ENCODE assay signal across 8 mouse cellular contexts in genomic region chr19:8881034-8881392, GRCm38 (mm10). TPM values are rescaled to one million over a fixed set of nuclear protein-coding genes. Genes with fewer than 3 reads are reported as not detected.
A peak's percentile ranks its signal among the peaks of the same experiment; 100 is the strongest.
DNase-seq lines count a peak whose midpoint lies in the region; ATAC-seq and TF ChIP-seq lines count a peak whose summit lies in the region.

No protein-coding gene starts in this region.

- no peaks in the 10 kb centered on the region for H3K79me2 ChIP-seq in macrophage (ENCODE audit: inconsistent target)

- peak overlapping the region; percentile 89; the same call in 1 of the 2 replicates for H3K27ac ChIP-seq in heart, embryonic 13.5 days (replicated peaks)
- H3K27ac ChIP-seq in ES-E14 (ENCODE audit: insufficient read depth, low read depth, low read length, poor library complexity, severe bottlenecking): no peak overlapping the region; the same call in 1 of the 2 replicates
- no peak overlapping the region for H3K27ac ChIP-seq in macrophage

- 16% methylated on average over 3 of the region's 3 CpGs for WGBS in heart, embryonic 13.5 days
- 0% methylated on average over 3 of the region's 3 CpGs for WGBS in macrophage (ENCODE audit: missing documents)

- ATAC-seq in heart, embryonic 13.5 days (ENCODE audit: extremely low read depth, insufficient number of reproducible peaks, low FRiP score, low TSS enrichment): no peak
- ATAC-seq in hematopoietic stem cell, adult 5-6 weeks (replicated peaks in 1 of 2; ENCODE audit: insufficient read depth in 1 of 2, low FRiP score in 2 of 2, low TSS enrichment in 1 of 2, low read depth in 1 of 2, poor library complexity in 2 of 2, severe bottlenecking in 2 of 2): peak; percentile 19 to 28; a peak in 1 of 4 replicates

- H3K36me3 ChIP-seq in heart, embryonic 13.5 days: peaks cover 18% of the 10 kb centered on the region
- H3K36me3 ChIP-seq in ES-E14 (ENCODE audit: control insufficient read depth, insufficient read depth, low read length, poor library complexity, severe bottlenecking) (no peaks in the 10 kb centered on the region; the same call in 1 of the 2 replicates), macrophage (ENCODE audit: inconsistent target) (0 out of 2 replicates have a peak, but pooled peaks cover 5% of the 10 kb centered on the region)

- H3K4me1 ChIP-seq in heart, embryonic 13.5 days: peaks cover 12% of the 10 kb centered on the region
- H3K4me1 ChIP-seq in ES-E14 (ENCODE audit: control insufficient read depth in 2 of 2, insufficient read depth in 2 of 2, low read length in 2 of 2, poor library complexity in 1 of 2): 0 out of 4 replicates have a peak, but pooled peaks cover 0 to 3% of the 10 kb centered on the region in 2 experiments

- peak overlapping the region; percentile 96 for H3K9ac ChIP-seq in heart, embryonic 13.5 days
- H3K9ac ChIP-seq in ES-E14 (ENCODE audit: insufficient read depth, low read depth, low read length, poor library complexity, severe bottlenecking): peak overlapping the region; percentile 69; the same call in 1 of the 2 replicates

- H3K4me2 ChIP-seq in heart, embryonic 13.5 days: peak overlapping the region; percentile 81

- DNase-seq in heart, adult 8-10 months (ENCODE audit: low spot score): no peak
- DNase-seq in ES-E14 (ENCODE audit: low read depth, low spot score) (no peak), adipocyte (ENCODE audit: low spot score) (no peak)
- no peak for DNase-seq in retina, postnatal 1 day
- no peak for DNase-seq in adrenal gland, postnatal 14 days

- no peaks in the 10 kb centered on the region for H3K27me3 ChIP-seq in heart, embryonic 13.5 days (replicated peaks)

- no peaks in the 10 kb centered on the region for H3K9me3 ChIP-seq in heart, embryonic 13.5 days
- no peaks in the 10 kb centered on the region for H3K9me3 ChIP-seq in ES-E14 (ENCODE audit: control insufficient read depth, insufficient read depth, low read depth, low read length)

- peak overlapping the region; percentile 89 for H3K4me3 ChIP-seq in heart, embryonic 13.5 days
- H3K4me3 ChIP-seq in ES-E14 (ENCODE audit: insufficient read depth in 1 of 2, low read depth in 1 of 2, low read length in 2 of 2, poor library complexity in 1 of 2, severe bottlenecking in 1 of 2) (peak overlapping the region; percentile 82 to 96; a peak in 3 of 4 replicates), macrophage (ENCODE audit: inconsistent target) (peak overlapping the region; percentile 98)

- in situ Hi-C loops in ES-E14 (cut with MboI; ENCODE audit: low sequenced_read_pairs in 2 of 2, unreplicated experiment in 2 of 2): no loop called here

TF ChIP-seq in ES-E14, 5 proteins besides CTCF, POLR2A, EP300 and RAD21:
- no peak for TF ChIP-seq ZNF384 (IDR thresholded peaks at IDR 0.05; ENCODE audit: low read depth, low read length)
- no peak for TF ChIP-seq HCFC1 (IDR thresholded peaks at IDR 0.05; ENCODE audit: borderline replicate concordance, insufficient read depth, low read length)
- no peak for TF ChIP-seq CHD2 (IDR thresholded peaks at IDR 0.05; ENCODE audit: low read depth, low read length)
- no peak for TF ChIP-seq ZC3H11A (IDR thresholded peaks at IDR 0.05; ENCODE audit: borderline replicate concordance, low read depth, low read length)
- TF ChIP-seq MAFK (IDR thresholded peaks at IDR 0.05; ENCODE audit: insufficient read depth, low read depth, low read length): no peak

RNA-seq across cellular contexts. Expression of gene Uqcc3, which starts 0.3 kb away (rescaled TPM):
- 56.6 and 62.6 TPM in 2 replicates for polyA plus RNA-seq in heart, embryonic 13.5 days (2015; fragmentation: Nextera tagmentation; extraction: Ambion mirVana)
- 10 to 100 TPM; 47.8 to 65.1 (median 52.0) TPM for total RNA-seq in heart, adult 8-10 months (2022)
- total RNA-seq in ES-E14 (2012; rRNA removed): 75.3 and 83.4 TPM in 2 replicates
- 117 and 118 TPM in 2 replicates for total RNA-seq in hematopoietic stem cell, adult 5-6 weeks (2017)
- total RNA-seq in macrophage (2018; cell fraction: chromatin; rRNA removed): 10 to 100 TPM in 5 of 26 experiments, 1 to 10 TPM in 16, not detected in 5; 1.1 to 13.4 (median 6.0) TPM
- 10 to 100 TPM; 24.5 to 59.5 (median 44.9) TPM for total RNA-seq in macrophage (2018; cell fraction: cytosol; rRNA removed)
- 10 to 100 TPM in 17 of 26 experiments, 1 to 10 TPM in 9; 4.5 to 31.6 (median 11.7) TPM for total RNA-seq in macrophage (2018; cell fraction: nucleus; rRNA removed)
- 33.7 to 44.5 TPM (median 41.3 TPM) in 3 replicates for polyA plus RNA-seq in macrophage (2018)
- 80.7 and 82.8 TPM in 2 replicates for total RNA-seq in adrenal gland, postnatal 14 days (2021)

RNA-seq across cellular contexts. Expression of gene Lbhd1, which starts 2.5 kb away (rescaled TPM):
- 48.2 and 49.5 TPM in 2 replicates for polyA plus RNA-seq in heart, embryonic 13.5 days (2015; fragmentation: Nextera tagmentation; extraction: Ambion mirVana)
- 1 to 10 TPM; 1.8 to 6.1 (median 4.4) TPM for total RNA-seq in heart, adult 8-10 months (2022)
- 11.0 and 14.3 TPM in 2 replicates for total RNA-seq in ES-E14 (2012; rRNA removed)
- 5.8 and 26.3 TPM in 2 replicates for total RNA-seq in hematopoietic stem cell, adult 5-6 weeks (2017)
- 10 to 100 TPM in 1 of 26 experiments, 1 to 10 TPM in 18, under 1 TPM in 6, not detected in 1; 0.47 to 12.9 (median 2.7) TPM for total RNA-seq in macrophage (2018; cell fraction: chromatin; rRNA removed)
- total RNA-seq in macrophage (2018; cell fraction: cytosol; rRNA removed): 1 to 10 TPM; 1.2 to 5.7 (median 2.4) TPM
- total RNA-seq in macrophage (2018; cell fraction: nucleus; rRNA removed): 1 to 10 TPM in 16 of 26 experiments, under 1 TPM in 10; 0.47 to 6.0 (median 1.4) TPM
- 1.5 to 3.7 TPM (median 2.5 TPM) in 3 replicates for polyA plus RNA-seq in macrophage (2018)
- 4.6 and 13.6 TPM in 2 replicates for total RNA-seq in adrenal gland, postnatal 14 days (2021)

RNA-seq across cellular contexts. Expression of gene Gm49403, which starts 2.7 kb away (rescaled TPM):
- not detected in 2 replicates for polyA plus RNA-seq in heart, embryonic 13.5 days (2015; fragmentation: Nextera tagmentation; extraction: Ambion mirVana)
- total RNA-seq in heart, adult 8-10 months (2022): not detected
- not detected in 2 replicates for total RNA-seq in ES-E14 (2012; rRNA removed)
- not detected in 2 replicates for total RNA-seq in hematopoietic stem cell, adult 5-6 weeks (2017)
- not detected for total RNA-seq in macrophage (2018; cell fraction: chromatin; rRNA removed)
- not detected for total RNA-seq in macrophage (2018; cell fraction: cytosol; rRNA removed)
- total RNA-seq in macrophage (2018; cell fraction: nucleus; rRNA removed): not detected
- polyA plus RNA-seq in macrophage (2018): not detected in 3 replicates
- total RNA-seq in adrenal gland, postnatal 14 days (2021): not detected in 2 replicates

RNA-seq across cellular contexts. Expression of gene 1810009A15Rik, which starts 7.6 kb away (rescaled TPM):
- 61.9 and 71.3 TPM in 2 replicates for polyA plus RNA-seq in heart, embryonic 13.5 days (2015; fragmentation: Nextera tagmentation; extraction: Ambion mirVana)
- 10 to 100 TPM; 11.8 to 29.9 (median 21.1) TPM for total RNA-seq in heart, adult 8-10 months (2022)
- total RNA-seq in ES-E14 (2012; rRNA removed): 146 and 214 TPM in 2 replicates
- 43.8 and 69.3 TPM in 2 replicates for total RNA-seq in hematopoietic stem cell, adult 5-6 weeks (2017)
- total RNA-seq in macrophage (2018; cell fraction: chromatin; rRNA removed): 10 to 100 TPM in 16 of 26 experiments, 1 to 10 TPM in 10; 3.4 to 31.2 (median 12.0) TPM
- total RNA-seq in macrophage (2018; cell fraction: cytosol; rRNA removed): 10 to 100 TPM; 26.5 to 65.8 (median 48.7) TPM
- total RNA-seq in macrophage (2018; cell fraction: nucleus; rRNA removed): 10 to 100 TPM in 19 of 26 experiments, 1 to 10 TPM in 7; 2.6 to 31.2 (median 14.8) TPM
- 48.2 to 79.8 TPM (median 50.8 TPM) in 3 replicates for polyA plus RNA-seq in macrophage (2018)
- total RNA-seq in adrenal gland, postnatal 14 days (2021): 42.4 and 46.2 TPM in 2 replicates

RNA-seq across cellular contexts. Expression of gene Gm49416, which starts 7.7 kb away (rescaled TPM):
- polyA plus RNA-seq in heart, embryonic 13.5 days (2015; fragmentation: Nextera tagmentation; extraction: Ambion mirVana): not detected in 2 replicates
- total RNA-seq in heart, adult 8-10 months (2022): 1 to 10 TPM; 3.6 to 5.3 (median 4.6) TPM
- not detected in 2 replicates for total RNA-seq in ES-E14 (2012; rRNA removed)
- total RNA-seq in hematopoietic stem cell, adult 5-6 weeks (2017): not detected in 2 replicates
- total RNA-seq in macrophage (2018; cell fraction: chromatin; rRNA removed): not detected
- total RNA-seq in macrophage (2018; cell fraction: cytosol; rRNA removed): not detected
- 1 to 10 TPM in 3 of 26 experiments, not detected in 23; 1.8 to 3.4 (median 2.5) TPM for total RNA-seq in macrophage (2018; cell fraction: nucleus; rRNA removed)
- polyA plus RNA-seq in macrophage (2018): not detected in 3 replicates
- 6.0 TPM in 1 of 2 replicates, not detected in the other for total RNA-seq in adrenal gland, postnatal 14 days (2021)
